Mouse (Mus musculus): ENCODE results near the gene Ifrd1. TPM values are rescaled to one million over a fixed set of nuclear protein-coding genes. Genes with fewer than 3 reads are reported as not detected.
A peak's percentile ranks its signal among the peaks of the same experiment; 100 is the strongest.
"Not testable (repeated sequence)": the region's sequence is repeated elsewhere in the genome, so short reads cannot be mapped to it uniquely, and the experiment has no call there.

Gene Ifrd1
- polyA plus RNA-seq, 1 experiment from 2014 or later: 117 TPM

- H3K4me3 ChIP-seq (ENCODE audit: low read length): no peak overlapping the region
- no peak overlapping the region for H3K9ac ChIP-seq (ENCODE audit: low read length)
- H3K4me1 ChIP-seq (replicated peaks; ENCODE audit: control insufficient read depth, insufficient read depth, low read length): no peaks in the 10 kb centered on the region
- ATAC-seq (ENCODE audit: low read depth): no peak
- WGBS: 75% methylated on average over 5 of the region's 5 CpGs
- peaks cover 6% of the 10 kb centered on the region for H3K36me3 ChIP-seq (ENCODE audit: control insufficient read depth, insufficient read depth, low read length)
- no peak overlapping the region for H3K27ac ChIP-seq (ENCODE audit: low read length)
- no peak overlapping the region for H3K4me2 ChIP-seq (ENCODE audit: low read depth, low read length)
- H3K27me3 ChIP-seq (ENCODE audit: control insufficient read depth, insufficient read depth, low read depth, low read length): no peaks in the 10 kb centered on the region
- H3K9me3 ChIP-seq (ENCODE audit: control insufficient read depth, low read length): no peaks in the 10 kb centered on the region
Observed at GRCm38 (mm10) chr12:40198019-40198418, 50.3 kb downstream of the Ifrd1 start.

- ATAC-seq (ENCODE audit: low read depth): no peak
- Histone ChIP-seq H3K36me3 (ENCODE audit: control insufficient read depth, insufficient read depth, low read length) (peaks cover 2% of the 10 kb centered on the region; the same call in 1 of the 2 replicates), H3K9me3 (ENCODE audit: control insufficient read depth, low read length) (no peaks in the 10 kb centered on the region), H3K4me3 (ENCODE audit: low read length) (no peak overlapping the region), H3K27ac (ENCODE audit: low read length) (no peak overlapping the region), H3K4me2 (ENCODE audit: low read depth, low read length) (no peak overlapping the region), H3K9ac (ENCODE audit: low read length) (no peak overlapping the region), H3K4me1 (replicated peaks; ENCODE audit: control insufficient read depth, insufficient read depth, low read length) (no peaks in the 10 kb centered on the region), H3K27me3 (ENCODE audit: control insufficient read depth, insufficient read depth, low read depth, low read length) (no peaks in the 10 kb centered on the region)
Observed at GRCm38 (mm10) chr12:40197511-40197910, 50.8 kb downstream of the Ifrd1 start.

GRCm38 (mm10) chr12:40185474-40185873, 62.8 kb downstream of the Ifrd1 start:
- Histone ChIP-seq H3K4me3 (ENCODE audit: low read length) (no peak overlapping the region), H3K4me1 (replicated peaks; ENCODE audit: control insufficient read depth, insufficient read depth, low read length) (no peaks in the 10 kb centered on the region), H3K27me3 (ENCODE audit: control insufficient read depth, insufficient read depth, low read depth, low read length) (no peaks in the 10 kb centered on the region), H3K4me2 (ENCODE audit: low read depth, low read length) (no peak overlapping the region), H3K9ac (ENCODE audit: low read length) (no peak overlapping the region), H3K27ac (ENCODE audit: low read length) (no peak overlapping the region), H3K9me3 (ENCODE audit: control insufficient read depth, low read length) (no peaks in the 10 kb centered on the region; the same call in 1 of the 2 replicates), H3K36me3 (ENCODE audit: control insufficient read depth, insufficient read depth, low read length) (no peaks in the 10 kb centered on the region)
- no peak for ATAC-seq (ENCODE audit: low read depth)
- WGBS: 82% methylated on average over 3 of the region's 3 CpGs

- WGBS: 55% methylated on average over 6 of the region's 6 CpGs
- H3K9me3 ChIP-seq (ENCODE audit: control insufficient read depth, low read length): no peaks in the 10 kb centered on the region; the same call in 1 of the 2 replicates
- no peak overlapping the region for H3K27ac ChIP-seq (ENCODE audit: low read length)
- H3K9ac ChIP-seq (ENCODE audit: low read length): no peak overlapping the region
- no peaks in the 10 kb centered on the region for H3K27me3 ChIP-seq (ENCODE audit: control insufficient read depth, insufficient read depth, low read depth, low read length)
- no peak for ATAC-seq (ENCODE audit: low read depth)
- no peaks in the 10 kb centered on the region for H3K4me1 ChIP-seq (replicated peaks; ENCODE audit: control insufficient read depth, insufficient read depth, low read length)
- H3K4me2 ChIP-seq (ENCODE audit: low read depth, low read length): no peak overlapping the region
- no peak overlapping the region for H3K4me3 ChIP-seq (ENCODE audit: low read length)
- no peaks in the 10 kb centered on the region for H3K36me3 ChIP-seq (ENCODE audit: control insufficient read depth, insufficient read depth, low read length)
Observed at GRCm38 (mm10) chr12:40177089-40177488, 71.2 kb downstream of the Ifrd1 start.

GRCm38 (mm10) chr12:40176158-40176557, 72.1 kb downstream of the Ifrd1 start:
- Histone ChIP-seq H3K36me3 (ENCODE audit: control insufficient read depth, insufficient read depth, low read length) (no peaks in the 10 kb centered on the region), H3K4me3 (ENCODE audit: low read length) (no peak overlapping the region), H3K27me3 (ENCODE audit: control insufficient read depth, insufficient read depth, low read depth, low read length) (no peaks in the 10 kb centered on the region), H3K4me1 (replicated peaks; ENCODE audit: control insufficient read depth, insufficient read depth, low read length) (no peaks in the 10 kb centered on the region), H3K9me3 (ENCODE audit: control insufficient read depth, low read length) (no peaks in the 10 kb centered on the region; the same call in 1 of the 2 replicates), H3K9ac (ENCODE audit: low read length) (no peak overlapping the region), H3K4me2 (ENCODE audit: low read depth, low read length) (no peak overlapping the region), H3K27ac (ENCODE audit: low read length) (no peak overlapping the region)
- 68% methylated on average over 2 of the region's 2 CpGs for WGBS
- ATAC-seq (ENCODE audit: low read depth): no peak

- H3K4me3 ChIP-seq (ENCODE audit: low read length); H3K27me3 ChIP-seq (ENCODE audit: control insufficient read depth, insufficient read depth, low read depth, low read length); H3K4me2 ChIP-seq (ENCODE audit: low read depth, low read length); H3K27ac ChIP-seq (ENCODE audit: low read length); H3K4me1 ChIP-seq (replicated peaks; ENCODE audit: control insufficient read depth, insufficient read depth, low read length); H3K9ac ChIP-seq (ENCODE audit: low read length); H3K36me3 ChIP-seq (ENCODE audit: control insufficient read depth, insufficient read depth, low read length); H3K9me3 ChIP-seq (ENCODE audit: control insufficient read depth, low read length): not testable (repeated sequence)
- 28% methylated on average over 1 of the region's 1 CpGs for WGBS
- ATAC-seq (ENCODE audit: low read depth): peak; percentile 45; the same call in 1 of the 2 replicates
Observed at GRCm38 (mm10) chr12:40175171-40175570, 73.1 kb downstream of the Ifrd1 start.

GRCm38 (mm10) chr12:40171637-40172036, 76.7 kb downstream of the Ifrd1 start:
- H3K9ac ChIP-seq (ENCODE audit: low read length): no peak overlapping the region
- no peak for ATAC-seq (ENCODE audit: low read depth)
- H3K4me3 ChIP-seq (ENCODE audit: low read length): no peak overlapping the region
- H3K4me1 ChIP-seq (replicated peaks; ENCODE audit: control insufficient read depth, insufficient read depth, low read length): no peaks in the 10 kb centered on the region
- no peak overlapping the region for H3K4me2 ChIP-seq (ENCODE audit: low read depth, low read length)
- WGBS: 86% methylated on average over 2 of the region's 2 CpGs
- H3K27me3 ChIP-seq (ENCODE audit: control insufficient read depth, insufficient read depth, low read depth, low read length): no peaks in the 10 kb centered on the region
- no peaks in the 10 kb centered on the region for H3K9me3 ChIP-seq (ENCODE audit: control insufficient read depth, low read length)
- H3K36me3 ChIP-seq (ENCODE audit: control insufficient read depth, insufficient read depth, low read length): no peaks in the 10 kb centered on the region
- H3K27ac ChIP-seq (ENCODE audit: low read length): no peak overlapping the region

- Histone ChIP-seq H3K4me3 (ENCODE audit: low read length) (no peak overlapping the region), H3K27me3 (ENCODE audit: control insufficient read depth, insufficient read depth, low read depth, low read length) (no peaks in the 10 kb centered on the region), H3K9ac (ENCODE audit: low read length) (no peak overlapping the region), H3K36me3 (ENCODE audit: control insufficient read depth, insufficient read depth, low read length) (no peaks in the 10 kb centered on the region), H3K4me1 (replicated peaks; ENCODE audit: control insufficient read depth, insufficient read depth, low read length) (no peaks in the 10 kb centered on the region), H3K27ac (ENCODE audit: low read length) (no peak overlapping the region), H3K4me2 (ENCODE audit: low read depth, low read length) (no peak overlapping the region), H3K9me3 (ENCODE audit: control insufficient read depth, low read length) (no peaks in the 10 kb centered on the region)
- WGBS: 89% methylated on average over 1 of the region's 1 CpGs
- ATAC-seq (ENCODE audit: low read depth): no peak
Observed at GRCm38 (mm10) chr12:40169675-40170074, 78.6 kb downstream of the Ifrd1 start.

GRCm38 (mm10) chr12:40164621-40165020, 83.7 kb downstream of the Ifrd1 start:
- H3K27me3 ChIP-seq (ENCODE audit: control insufficient read depth, insufficient read depth, low read depth, low read length): no peaks in the 10 kb centered on the region
- no peaks in the 10 kb centered on the region for H3K36me3 ChIP-seq (ENCODE audit: control insufficient read depth, insufficient read depth, low read length)
- peak; percentile 73 for ATAC-seq (ENCODE audit: low read depth)
- no peak overlapping the region for H3K4me3 ChIP-seq (ENCODE audit: low read length)
- H3K4me2 ChIP-seq (ENCODE audit: low read depth, low read length): no peak overlapping the region
- no peak overlapping the region for H3K27ac ChIP-seq (ENCODE audit: low read length)
- no peaks in the 10 kb centered on the region for H3K9me3 ChIP-seq (ENCODE audit: control insufficient read depth, low read length)
- WGBS: 2% methylated on average over 2 of the region's 2 CpGs
- H3K9ac ChIP-seq (ENCODE audit: low read length): no peak overlapping the region
- H3K4me1 ChIP-seq (replicated peaks; ENCODE audit: control insufficient read depth, insufficient read depth, low read length): no peaks in the 10 kb centered on the region; the same call in 1 of the 2 replicates

GRCm38 (mm10) chr12:40160777-40161176, 87.5 kb downstream of the Ifrd1 start:
- Histone ChIP-seq H3K9ac (ENCODE audit: low read length) (no peak overlapping the region), H3K27ac (ENCODE audit: low read length) (no peak overlapping the region), H3K27me3 (ENCODE audit: control insufficient read depth, insufficient read depth, low read depth, low read length) (no peaks in the 10 kb centered on the region), H3K4me2 (ENCODE audit: low read depth, low read length) (no peak overlapping the region), H3K4me1 (replicated peaks; ENCODE audit: control insufficient read depth, insufficient read depth, low read length) (no peaks in the 10 kb centered on the region; the same call in 1 of the 2 replicates), H3K4me3 (ENCODE audit: low read length) (no peak overlapping the region), H3K36me3 (ENCODE audit: control insufficient read depth, insufficient read depth, low read length) (no peaks in the 10 kb centered on the region), H3K9me3 (ENCODE audit: control insufficient read depth, low read length) (no peaks in the 10 kb centered on the region)
- 47% methylated on average over 2 of the region's 2 CpGs for WGBS
- ATAC-seq (ENCODE audit: low read depth): no peak

Measured in lung, embryonic 16.5 days (tissue).